Mouse (Mus musculus) adrenal gland (tissue): ENCODE data around the gene Batf.

Experiments
- intact Hi-C: fragments of 180-260 bp; cut with DNase I; formaldehyde crosslinking; loops from one replicate; pipeline ENCODE4 v1.15.1; 2025
- microRNA-seq, 2 experiments: library from miRNA; unstranded; fragments of <30 nt; microRNA quantifications; one replicate each; pipeline ENCODE4; 2019

Gene Batf

GRCm38 (mm10) chr12:85726729-85727397 lies 40.4 kb downstream of the Batf start:
- intact Hi-C loops: loop anchor here (5.0 kb wide), 1 partner anchor 220 kb away; no protein-coding TSS in a partner anchor

- intact Hi-C loops: loop anchor here (5.0 kb wide), 1 partner anchor 221 kb away; no protein-coding TSS in a partner anchor
Measured at GRCm38 (mm10) chr12:85728181-85728580, 41.7 kb downstream of the Batf start.

DNA sequence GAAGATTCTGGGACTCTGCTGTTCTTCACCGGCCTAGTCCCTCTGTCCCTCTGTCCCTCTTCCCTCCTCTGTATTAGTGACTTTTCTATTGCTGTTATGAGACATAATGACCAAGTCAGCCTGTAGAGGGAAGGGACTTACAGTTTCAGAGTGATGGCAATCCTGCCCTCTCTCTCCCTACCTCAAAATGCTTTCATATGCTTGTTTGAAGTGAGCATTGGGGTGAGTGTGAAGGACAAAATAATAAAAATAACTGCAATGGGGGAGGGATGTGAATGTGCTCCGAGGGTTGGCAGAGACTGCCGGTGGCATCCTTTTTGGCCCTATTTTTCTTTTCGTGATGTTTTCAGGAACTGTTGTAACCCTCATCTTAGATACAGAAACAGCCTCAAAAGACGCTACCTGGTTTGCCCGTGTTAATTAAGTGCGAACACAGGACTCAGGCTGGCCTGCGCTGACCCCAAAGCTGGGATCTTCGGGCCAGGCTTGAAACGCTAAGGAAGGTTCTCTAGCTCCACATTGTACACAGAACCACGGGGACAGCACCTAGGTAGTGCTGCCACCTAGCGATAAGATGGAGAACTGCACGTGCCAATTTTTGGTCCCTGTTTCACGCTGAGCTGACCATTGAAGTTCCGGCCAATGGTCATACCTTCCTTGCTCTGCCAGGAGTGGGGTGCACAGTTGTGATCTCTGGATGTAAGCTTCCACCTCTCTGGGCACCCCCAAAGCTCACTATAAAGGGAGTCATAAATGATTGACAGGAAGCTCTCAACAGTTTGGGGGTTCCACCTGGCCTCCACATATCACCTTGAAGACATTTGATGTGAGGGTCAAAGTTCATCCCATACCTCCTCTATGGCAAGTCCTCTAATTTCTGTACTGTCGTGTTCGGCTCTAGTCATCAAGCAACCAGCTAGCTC lies 42.8 kb downstream of the Batf start:
- intact Hi-C loops: loop anchor here (5.0 kb wide), 1 partner anchor 222 kb away; no protein-coding TSS in a partner anchor

GRCm38 (mm10) chr12:85729945-85730290 lies 43.4 kb downstream of the Batf start:
- intact Hi-C loops: loop anchor here (5.0 kb wide), 1 partner anchor 223 kb away; no protein-coding TSS in a partner anchor

- intact Hi-C loops: no loop called here
Measured at GRCm38 (mm10) chr12:85736203-85736602, 49.7 kb downstream of the Batf start.

DNA sequence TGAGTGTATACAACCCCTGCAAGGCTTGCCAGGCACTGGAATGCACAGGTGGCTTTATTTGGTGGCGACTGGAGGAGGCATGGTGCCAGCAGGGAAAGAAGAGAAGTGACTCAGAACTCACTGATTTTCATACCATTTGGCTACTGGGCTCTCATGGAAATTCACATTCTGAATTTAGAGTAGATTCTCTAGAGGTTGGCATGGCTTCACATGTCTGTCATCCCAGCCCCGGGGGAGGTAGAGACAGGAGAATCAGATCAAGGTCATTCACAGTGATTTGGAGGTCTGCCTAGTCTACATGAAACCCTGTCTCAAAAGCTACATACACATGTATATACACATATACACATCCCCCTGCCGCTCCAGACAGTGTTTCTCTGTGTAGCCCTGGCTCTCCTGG lies 50.5 kb downstream of the Batf start:
- intact Hi-C loops: no loop called here

- intact Hi-C loops: loop anchor here (1.0 kb wide), 1 partner anchor 73 kb away; no protein-coding TSS in a partner anchor
Measured at GRCm38 (mm10) chr12:85745827-85746695, 59.6 kb downstream of the Batf start, which contains the start of gene Flvcr2. TSS of gene Flvcr2 (plus strand) at chr12:85746539.

DNA sequence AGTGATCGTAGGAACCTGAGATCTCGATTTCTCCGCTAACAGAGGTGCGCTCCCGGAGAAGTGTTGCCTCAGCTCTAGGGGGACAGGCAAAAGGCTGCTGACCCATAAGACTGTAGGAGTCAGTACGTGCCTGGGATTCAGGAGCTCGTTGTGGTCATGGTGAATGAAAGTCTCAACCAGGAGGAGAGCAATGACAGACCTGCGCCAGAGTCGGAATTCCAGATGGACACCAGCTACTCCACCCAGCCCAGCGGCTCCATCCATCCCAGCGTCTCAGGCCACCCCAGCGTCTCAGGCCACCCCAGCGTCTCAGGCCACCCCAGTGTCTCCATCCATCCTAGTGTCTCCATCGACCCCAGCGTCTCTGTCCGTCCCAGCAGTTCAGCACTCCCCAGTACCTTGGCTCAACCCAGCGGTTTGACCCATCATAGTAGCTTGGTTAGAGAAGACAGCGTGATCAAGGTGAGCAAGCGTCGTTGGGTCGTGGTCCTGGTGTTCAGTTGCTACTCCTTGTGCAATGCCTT lies 60.3 kb downstream of the Batf start:
- intact Hi-C loops: loop anchor here (1.0 kb wide), 1 partner anchor 73 kb away; no protein-coding TSS in a partner anchor

- intact Hi-C loops: no loop called here
Measured at GRCm38 (mm10) chr12:85747343-85747742, 60.9 kb downstream of the Batf start.

DNA sequence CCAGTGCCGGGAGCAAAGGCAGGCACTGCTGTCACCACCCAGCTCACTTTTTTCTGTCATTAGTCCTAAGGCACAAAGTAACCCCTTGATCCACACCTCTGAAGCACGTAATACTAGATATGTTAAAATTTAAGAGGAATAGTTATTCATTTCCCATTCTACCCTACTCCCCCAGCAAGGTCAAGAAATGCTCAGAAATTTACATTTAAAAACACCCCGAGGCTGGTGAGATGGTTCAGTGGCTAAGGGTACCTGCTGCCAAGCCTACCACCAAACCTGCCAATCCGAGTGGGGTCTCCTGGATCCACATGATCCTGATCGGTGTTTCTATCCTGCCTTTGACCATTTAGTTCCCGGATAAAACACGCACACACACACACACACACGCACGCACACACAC lies 63.4 kb downstream of the Batf start:
- intact Hi-C loops: no loop called here

GRCm38 (mm10) chr12:85752116-85752515 lies 65.6 kb downstream of the Batf start:
- intact Hi-C loops: no loop called here

DNA sequence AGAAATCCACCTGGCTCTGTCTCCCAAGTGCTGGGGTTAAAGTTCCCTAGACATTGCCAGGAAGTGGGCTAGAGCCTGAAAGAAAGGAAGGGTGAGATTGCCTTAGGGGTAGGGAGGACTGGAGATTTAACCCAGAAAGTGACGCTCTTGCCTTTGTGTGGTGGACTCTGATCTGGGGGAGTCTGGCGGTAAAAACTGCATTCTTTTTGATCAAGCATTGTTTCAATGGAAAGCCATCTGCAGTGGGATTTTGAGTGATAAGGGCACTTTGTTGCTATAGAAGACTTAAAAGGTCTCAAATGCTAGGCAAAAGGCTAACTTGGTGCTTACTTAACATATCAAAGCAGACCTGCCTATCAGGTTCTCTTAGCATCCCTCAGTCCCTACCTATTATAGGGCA lies 66.8 kb downstream of the Batf start:
- intact Hi-C loops: no loop called here

DNA sequence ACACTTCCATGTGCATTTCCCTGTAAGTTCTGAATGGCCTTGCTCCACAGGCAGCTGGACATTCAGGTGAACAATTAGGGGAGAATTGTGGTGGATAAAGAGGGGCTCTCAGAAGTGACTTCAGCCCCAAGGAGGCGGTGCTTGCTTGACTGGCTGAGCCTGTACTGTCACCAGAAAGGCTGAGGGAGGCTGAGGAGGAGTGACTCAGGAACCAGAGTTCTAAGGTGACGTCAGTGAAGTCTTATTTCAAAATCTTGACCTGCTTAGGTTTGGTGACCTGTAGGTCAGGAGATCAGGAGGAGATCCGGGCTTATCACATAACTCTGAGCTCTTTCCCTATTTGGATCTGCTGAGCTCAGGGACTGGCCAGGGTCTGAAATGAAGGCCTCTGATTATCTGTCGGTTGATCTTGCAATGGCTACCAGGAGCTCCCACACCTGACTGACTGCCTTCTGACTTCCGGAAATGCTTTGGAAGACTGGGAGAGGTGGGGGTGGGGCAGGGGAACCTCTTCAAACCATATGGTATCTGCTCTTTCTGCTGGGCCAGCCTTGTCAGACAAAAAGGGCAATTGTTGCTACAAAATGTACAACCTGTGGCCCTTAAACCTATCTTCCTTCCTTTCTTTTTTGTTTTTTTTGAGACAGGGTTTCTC lies 68.3 kb downstream of the Batf start:
- intact Hi-C loops: no loop called here

DNA sequence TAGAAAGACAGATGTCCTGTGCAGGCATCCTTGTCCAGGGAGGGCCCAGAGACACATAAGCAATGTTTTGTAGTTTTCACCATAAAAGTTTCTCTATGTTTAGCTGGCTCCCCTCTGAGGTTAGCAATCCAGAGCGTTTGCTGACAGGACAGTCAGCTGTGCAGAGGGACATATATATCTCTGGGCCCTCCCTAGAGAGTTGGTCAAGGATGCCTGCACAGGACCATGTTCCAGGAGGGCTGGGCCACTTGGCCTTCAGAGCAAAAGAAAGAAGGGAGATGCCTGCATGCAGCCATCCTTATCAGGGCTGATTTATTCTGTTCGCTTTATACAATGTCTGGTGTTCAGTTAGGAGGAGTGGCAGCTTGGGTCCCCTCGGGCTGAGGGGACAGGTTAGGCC lies 70.0 kb downstream of the Batf start:
- intact Hi-C loops: no loop called here

- intact Hi-C loops: no loop called here
Measured at GRCm38 (mm10) chr12:85757074-85757473, 70.6 kb downstream of the Batf start.

Small RNAs within 50 kb of the gene (microRNA-seq; reads per million reads assigned to microRNA genes)
- gene Gm47285: 0 to 0.25 reads per million in 2 experiments
